Mouse (Mus musculus): ENCODE data around the gene Pld4. TPM values are rescaled to one million over a fixed set of nuclear protein-coding genes. Genes with fewer than 3 reads are reported as not detected.

Gene Pld4
- polyA plus RNA-seq, 1 experiment from 2014 or later: 0.15 TPM

GRCm38 (mm10) chr12:112764991-112765390, 4.5 kb downstream of the Pld4 start:
- POLR2A ChIA-PET: no interaction called here
- CTCF ChIA-PET: no interaction called here
- H3K27me3 ChIP-seq: no peaks in the 10 kb centered on the region
- TF ChIP-seq CTCF (IDR thresholded peaks at IDR 0.05): no peak
- DNase-seq (ENCODE audit: low read depth, low spot score) (no peak), ATAC-seq (no peak)
- in situ Hi-C loops (cut with MboI; ENCODE audit: low pct_unique_long_range_greater_than_20kb): no loop called here

GRCm38 (mm10) chr12:112766586-112766985, 6.1 kb downstream of the Pld4 start:
- no peak for TF ChIP-seq CTCF (IDR thresholded peaks at IDR 0.05)
- ATAC-seq: no peak
- no peak for DNase-seq (ENCODE audit: low read depth, low spot score)
- in situ Hi-C loops (cut with MboI; ENCODE audit: low pct_unique_long_range_greater_than_20kb): no loop called here
- ChIA-PET POLR2A (interaction anchor here (0.6 kb wide), 1 partner anchor 537 kb away, joined by 3 read pairs; no protein-coding TSS in a partner anchor), CTCF (no interaction called here)
- no peaks in the 10 kb centered on the region for H3K27me3 ChIP-seq

GRCm38 (mm10) chr12:112767036-112767890, 6.8 kb downstream of the Pld4 start:
- ChIA-PET POLR2A (no interaction called here), CTCF (no interaction called here)
- no peaks in the 10 kb centered on the region for H3K27me3 ChIP-seq
- ATAC-seq (no peak), DNase-seq (ENCODE audit: low read depth, low spot score) (no peak)
- in situ Hi-C loops (cut with MboI; ENCODE audit: low pct_unique_long_range_greater_than_20kb): no loop called here
- TF ChIP-seq CTCF (IDR thresholded peaks at IDR 0.05): no peak

- ATAC-seq: no peak
These were observed 7.7 kb downstream of the Pld4 start for GRCm38 (mm10) chr12:112768166-112768565.

GRCm38 (mm10) chr12:112769031-112769430, 8.6 kb downstream of the Pld4 start:
- H3K27me3 ChIP-seq: no peaks in the 10 kb centered on the region
- no peak for DNase-seq (ENCODE audit: low read depth, low spot score)
- POLR2A ChIA-PET: no interaction called here
- TF ChIP-seq CTCF (IDR thresholded peaks at IDR 0.05): no peak
- in situ Hi-C loops (cut with MboI; ENCODE audit: low pct_unique_long_range_greater_than_20kb): no loop called here
- CTCF ChIA-PET: no interaction called here
- ATAC-seq: no peak

More at GRCm38 (mm10) chr12:112768166-112768565, 7.7 kb downstream of the Pld4 start:
- POLR2A ChIA-PET: no interaction called here
- no peaks in the 10 kb centered on the region for H3K27me3 ChIP-seq
- in situ Hi-C loops (cut with MboI; ENCODE audit: low pct_unique_long_range_greater_than_20kb): no loop called here
- TF ChIP-seq CTCF (IDR thresholded peaks at IDR 0.05): no peak
- CTCF ChIA-PET: no interaction called here
- no peak for DNase-seq (ENCODE audit: low read depth, low spot score)

- DNase-seq (ENCODE audit: low read depth, low spot score) (no peak), ATAC-seq (no peak)
- no peak for TF ChIP-seq CTCF (IDR thresholded peaks at IDR 0.05)
- POLR2A ChIA-PET: no interaction called here
- no peaks in the 10 kb centered on the region for H3K27me3 ChIP-seq
- CTCF ChIA-PET: no interaction called here
- in situ Hi-C loops (cut with MboI; ENCODE audit: low pct_unique_long_range_greater_than_20kb): no loop called here
These were observed 9.3 kb downstream of the Pld4 start for GRCm38 (mm10) chr12:112769751-112770150.

- TF ChIP-seq CTCF (IDR thresholded peaks at IDR 0.05): no peak
- POLR2A ChIA-PET: no interaction called here
- CTCF ChIA-PET: interaction anchor here (1.0 kb wide), 1 partner anchor 17 kb away, joined by 3 read pairs; no protein-coding TSS in a partner anchor
- DNase-seq (ENCODE audit: low read depth, low spot score): no peak
- H3K27me3 ChIP-seq: no peaks in the 10 kb centered on the region
- in situ Hi-C loops (cut with MboI; ENCODE audit: low pct_unique_long_range_greater_than_20kb): no loop called here
- ATAC-seq: no peak
These were observed 9.9 kb downstream of the Pld4 start for GRCm38 (mm10) chr12:112770396-112770795.

GRCm38 (mm10) chr12:112772306-112772705, 11.9 kb downstream of the Pld4 start:
- in situ Hi-C loops (cut with MboI; ENCODE audit: low pct_unique_long_range_greater_than_20kb): no loop called here
- DNase-seq (ENCODE audit: low read depth, low spot score): no peak

GRCm38 (mm10) chr12:112773366-112773765, 12.9 kb downstream of the Pld4 start:
- in situ Hi-C loops (cut with MboI; ENCODE audit: low pct_unique_long_range_greater_than_20kb): no loop called here
- POLR2A ChIA-PET: no interaction called here
- no peaks in the 10 kb centered on the region for H3K27me3 ChIP-seq
- CTCF ChIA-PET: no interaction called here
- DNase-seq (ENCODE audit: low read depth, low spot score) (no peak), ATAC-seq (no peak)
- no peak for TF ChIP-seq CTCF (IDR thresholded peaks at IDR 0.05)

More at GRCm38 (mm10) chr12:112772306-112772705, 11.9 kb downstream of the Pld4 start:
- TF ChIP-seq CTCF (IDR thresholded peaks at IDR 0.05): no peak
- H3K27me3 ChIP-seq: no peaks in the 10 kb centered on the region
- no peak for ATAC-seq
- POLR2A ChIA-PET: interaction anchor here (0.7 kb wide), 1 partner anchor 11 kb away, joined by 3 read pairs; the partner anchor contains the start of gene Pld4
- CTCF ChIA-PET: no interaction called here

GRCm38 (mm10) chr12:112774026-112774425, 13.6 kb downstream of the Pld4 start:
- ChIA-PET CTCF (no interaction called here), POLR2A (no interaction called here)
- DNase-seq (ENCODE audit: low read depth, low spot score): no peak

GRCm38 (mm10) chr12:112774481-112774880, 14.0 kb downstream of the Pld4 start:
- no peaks in the 10 kb centered on the region for H3K27me3 ChIP-seq
- in situ Hi-C loops (cut with MboI; ENCODE audit: low pct_unique_long_range_greater_than_20kb): no loop called here
- no peak for ATAC-seq
- TF ChIP-seq CTCF (IDR thresholded peaks at IDR 0.05): no peak
- ChIA-PET CTCF (no interaction called here), POLR2A (no interaction called here)
- no peak for DNase-seq (ENCODE audit: low read depth, low spot score)

More at GRCm38 (mm10) chr12:112774026-112774425, 13.6 kb downstream of the Pld4 start:
- no peak for ATAC-seq
- in situ Hi-C loops (cut with MboI; ENCODE audit: low pct_unique_long_range_greater_than_20kb): no loop called here
- TF ChIP-seq CTCF (IDR thresholded peaks at IDR 0.05): no peak
- H3K27me3 ChIP-seq: no peaks in the 10 kb centered on the region

Measured in Patski (cell line).